Mouse (Mus musculus) MEL (cell line): ENCODE results near the gene Oaz1. TPM values are rescaled to one million over a fixed set of nuclear protein-coding genes. Genes with fewer than 3 reads are reported as not detected.
A peak's percentile ranks its signal among the peaks of the same experiment; 100 is the strongest.

Source experiments
- DNase-seq: peaks from one replicate; pipeline ENCODE4 v3.0.0; 2011; ENCODE audit warnings: low read depth, low spot score
- H3K27ac ChIP-seq: 2 replicates; pipeline ENCODE4 v1.5.1; 2012; ENCODE audit warnings: low read depth, mild to moderate bottlenecking, control low read depth, low read length, moderate library complexity; ENCODE audit not compliant: control insufficient read depth
- H3K27me3 ChIP-seq, 2 experiments: fragments of 150-350 bp in 1 of 2; sonication (generic) in 1 of 2; 2 replicates each; pipeline ENCODE4 v1.6.1; 2012; ENCODE audit warnings: low read length in 2 of 2, mild to moderate bottlenecking in 2 of 2, improper control_type of control experiment in 1 of 2, moderate library complexity in 1 of 2; ENCODE audit not compliant: insufficient read depth in 2 of 2, control insufficient read depth in 1 of 2
- H3K36me3 ChIP-seq, 2 experiments: 2 replicates each; pipeline ENCODE4 v1.6.1; 2012 to 2014; ENCODE audit warnings: low read length in 2 of 2, improper control_type of control experiment in 1 of 2, inconsistent platforms in 1 of 2, mild to moderate bottlenecking in 1 of 2; ENCODE audit not compliant: insufficient read depth in 2 of 2, control insufficient read depth in 1 of 2
- H3K4me1 ChIP-seq, 2 experiments: fragments of 150-350 bp in 1 of 2; sonication (generic) in 1 of 2; 2 replicates each; pipeline ENCODE4 v1.6.1; 2012; ENCODE audit warnings: low read length in 2 of 2, improper control_type of control experiment in 1 of 2, mild to moderate bottlenecking in 1 of 2; ENCODE audit not compliant: insufficient read depth in 2 of 2, control insufficient read depth in 1 of 2
- H3K4me3 ChIP-seq, 2 experiments: fragments of 150-350 bp in 1 of 2; sonication (generic) in 1 of 2; 2 replicates each; pipeline ENCODE4 v1.5.1; 2012; ENCODE audit warnings: low read depth in 2 of 2, low read length in 2 of 2, mild to moderate bottlenecking in 2 of 2, moderate library complexity in 2 of 2, control low read depth in 1 of 2, improper control_type of control experiment in 1 of 2; ENCODE audit not compliant: control insufficient read depth in 1 of 2, insufficient read depth in 1 of 2
- H3K79me2 ChIP-seq: 2 replicates; pipeline ENCODE4 v1.6.1; 2012; ENCODE audit warnings: mild to moderate bottlenecking, low read length, moderate library complexity; ENCODE audit not compliant: control insufficient read depth, poor library complexity, insufficient read depth
- H3K9ac ChIP-seq: 2 replicates; pipeline ENCODE4 v1.6.1; 2012; ENCODE audit warnings: low read depth, mild to moderate bottlenecking, control low read depth, low read length, moderate library complexity; ENCODE audit not compliant: control insufficient read depth, poor library complexity, severe bottlenecking
- H3K9me3 ChIP-seq: fragments of 150-350 bp; sonication (generic); replicated peaks from 2 replicates; pipeline ENCODE4 v1.6.1; 2012; ENCODE audit warnings: mild to moderate bottlenecking, low read length, improper control_type of control experiment, moderate library complexity; ENCODE audit not compliant: insufficient read depth
- CHD1 ChIP-seq: IDR thresholded peaks from 2 replicates; pipeline ENCODE4 v1.6.1; 2012; ENCODE audit warnings: low read depth, mild to moderate bottlenecking, inconsistent platforms, low read length, improper control_type of control experiment
- CTCF ChIP-seq, 3 experiments: IDR thresholded peaks in 2 of 3; conservative IDR thresholded peaks in 1 of 3; 2 replicates each; pipeline ENCODE4 v1.5.1; 2011 to 2012; ENCODE audit warnings: low read length in 3 of 3, low read depth in 2 of 3, mild to moderate bottlenecking in 2 of 3, improper control_type of control experiment in 1 of 3, inconsistent platforms in 1 of 3, mixed read lengths in 1 of 3, moderate library complexity in 1 of 3; ENCODE audit not compliant: control insufficient read depth in 1 of 3, insufficient read depth in 1 of 3, poor library complexity in 1 of 3, severe bottlenecking in 1 of 3
- ELF1 ChIP-seq: IDR thresholded peaks from 2 replicates; pipeline ENCODE4 v1.6.1; 2014; ENCODE audit warnings: low read depth, mild to moderate bottlenecking, inconsistent platforms, low read length, improper control_type of control experiment, moderate library complexity
- EP300 ChIP-seq, 2 experiments: IDR thresholded peaks; 2 replicates each; pipeline ENCODE4 v1.6.1; 2011; ENCODE audit warnings: improper control_type of control experiment in 2 of 2, low read length in 2 of 2, low read depth in 1 of 2, mild to moderate bottlenecking in 1 of 2
- GATA1 ChIP-seq: IDR thresholded peaks from 2 replicates; pipeline ENCODE4 v1.6.1; 2011; ENCODE audit warnings: low read depth, low read length, improper control_type of control experiment
- HCFC1 ChIP-seq: IDR thresholded peaks from 2 replicates; pipeline ENCODE4 v1.6.1; 2012; ENCODE audit warnings: low read depth, mild to moderate bottlenecking, inconsistent platforms, low read length, improper control_type of control experiment, moderate library complexity
- JUND ChIP-seq: IDR thresholded peaks from 2 replicates; pipeline ENCODE4 v1.6.1; 2011; ENCODE audit warnings: low read depth, mild to moderate bottlenecking, improper control_type of control experiment, low read length
- MAFK ChIP-seq: IDR thresholded peaks from 2 replicates; pipeline ENCODE4 v1.6.1; 2011; ENCODE audit warnings: low read depth, mild to moderate bottlenecking, low read length, improper control_type of control experiment, borderline replicate concordance
- MAX ChIP-seq: IDR thresholded peaks from 2 replicates; pipeline ENCODE4 v1.6.1; 2011; ENCODE audit warnings: low read length, improper control_type of control experiment
- MAZ ChIP-seq: IDR thresholded peaks from 2 replicates; pipeline ENCODE4 v1.6.1; 2012; ENCODE audit warnings: low read depth, mild to moderate bottlenecking, inconsistent platforms, low read length, improper control_type of control experiment
- MXI1 ChIP-seq: IDR thresholded peaks from 2 replicates; pipeline ENCODE4 v1.6.1; 2011; ENCODE audit warnings: mild to moderate bottlenecking, low read depth, low read length, improper control_type of control experiment
- MYB ChIP-seq: IDR thresholded peaks from 2 replicates; pipeline ENCODE4 v1.6.1; 2011; ENCODE audit warnings: mild to moderate bottlenecking, low read depth, low read length, improper control_type of control experiment
- MYC ChIP-seq: IDR thresholded peaks from 2 replicates; pipeline ENCODE4 v1.6.1; 2011; ENCODE audit warnings: low read depth, mild to moderate bottlenecking, low read length, improper control_type of control experiment, moderate library complexity
- NELFE ChIP-seq: IDR thresholded peaks from 2 replicates; pipeline ENCODE4 v1.6.1; 2011; ENCODE audit warnings: low read depth, low read length, improper control_type of control experiment
- NRF1 ChIP-seq: IDR thresholded peaks from 2 replicates; pipeline ENCODE4 v1.6.1; 2014; ENCODE audit warnings: low read depth, mild to moderate bottlenecking, inconsistent platforms, low read length, improper control_type of control experiment, moderate library complexity; ENCODE audit not compliant: poor library complexity, insufficient read depth, severe bottlenecking
- POLR2A ChIP-seq, 2 experiments: IDR thresholded peaks; 2 replicates each; pipeline ENCODE4 v1.6.1; 2011 to 2012; ENCODE audit warnings: low read length in 2 of 2, mild to moderate bottlenecking in 2 of 2, control low read depth in 1 of 2, improper control_type of control experiment in 1 of 2, low read depth in 1 of 2, moderate library complexity in 1 of 2; ENCODE audit not compliant: control insufficient read depth in 1 of 2, insufficient read depth in 1 of 2, poor library complexity in 1 of 2
- POLR2AphosphoS2 ChIP-seq: IDR thresholded peaks from 2 replicates; pipeline ENCODE4 v1.6.1; 2011; ENCODE audit warnings: low read length, improper control_type of control experiment
- SIN3A ChIP-seq: IDR thresholded peaks from 2 replicates; pipeline ENCODE4 v1.6.1; 2012; ENCODE audit warnings: low read length, improper control_type of control experiment, inconsistent platforms
- TCF12 ChIP-seq: IDR thresholded peaks from 2 replicates; pipeline ENCODE4 v1.6.1; 2014; ENCODE audit warnings: low read depth, mild to moderate bottlenecking, inconsistent platforms, low read length, improper control_type of control experiment, moderate library complexity
- UBTF ChIP-seq: IDR thresholded peaks from 2 replicates; pipeline ENCODE4 v1.6.1; 2012; ENCODE audit warnings: low read depth, mild to moderate bottlenecking, inconsistent platforms, low read length, improper control_type of control experiment, moderate library complexity, borderline replicate concordance; ENCODE audit not compliant: insufficient read depth
- USF1 ChIP-seq: IDR thresholded peaks from 2 replicates; pipeline ENCODE4 v1.6.1; 2014; ENCODE audit warnings: low read depth, mild to moderate bottlenecking, inconsistent platforms, low read length, improper control_type of control experiment, moderate library complexity
- ZC3H11A ChIP-seq: IDR thresholded peaks from 2 replicates; pipeline ENCODE4 v1.6.1; 2012; ENCODE audit warnings: low read depth, mild to moderate bottlenecking, inconsistent platforms, low read length, improper control_type of control experiment
- ZKSCAN1 ChIP-seq: IDR thresholded peaks from 2 replicates; pipeline ENCODE4 v1.6.1; 2012; ENCODE audit warnings: low read depth, mild to moderate bottlenecking, inconsistent platforms, low read length, improper control_type of control experiment, moderate library complexity
- polyA plus RNA-seq, 2 experiments: library from polyadenylated mRNA; stranded (reverse) in 1 of 2; unstranded in 1 of 2; fragments of >175 nt in 1 of 2; fragments of >200 nt in 1 of 2; gene quantifications; 2 replicates each; pipeline versions ENCODE4 v1.2.1 to v1.2.4; 2012; ENCODE audit warnings: low replicate concordance in 2 of 2, low read depth in 1 of 2; ENCODE audit not compliant: insufficient read length in 2 of 2, insufficient read depth in 1 of 2, missing spikeins in 1 of 2
- total RNA-seq: library from RNA; depleted of rRNA; stranded (reverse); fragments of 300-350 nt; gene quantifications from 2 replicates; pipeline ENCODE4 v1.2.3, GENCODE M21; 2012

Oaz1 gene
- total and polyA plus RNA-seq, 3 experiments = 983 to 1,528 TPM; not detected in 1

DNA sequence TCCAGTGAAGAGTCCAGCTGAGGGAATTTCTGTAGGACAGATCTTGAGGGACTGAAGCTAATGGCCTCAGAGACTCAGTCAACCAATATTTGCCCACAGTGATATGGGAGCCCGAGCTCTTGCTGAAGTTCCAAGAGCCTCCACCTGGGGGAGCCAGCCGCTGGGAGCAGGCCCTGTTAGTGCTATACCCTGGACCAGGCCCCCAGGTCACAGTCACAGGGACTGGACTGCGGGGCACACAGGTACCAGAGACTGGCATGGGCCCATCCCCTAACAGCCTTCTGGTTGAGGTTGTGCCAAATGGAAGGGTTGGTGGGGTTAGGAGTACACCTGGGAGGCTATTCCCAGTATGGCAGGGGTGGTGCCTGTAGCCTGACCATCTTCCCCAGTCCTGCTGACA is 20.5 kb upstream of the Oaz1 start (continued):
- 0 out of 2 replicates have a peak, but pooled peaks have one; percentile 41 for TF ChIP-seq JUND

- Histone ChIP-seq H3K79me2 (peaks cover 1% of the 10 kb centered on the region; the same call in 1 of the 2 replicates), H3K9me3 (no peaks in the 10 kb centered on the region), H3K9ac (peak overlapping the region; percentile 78), H3K4me3 (peak overlapping the region; percentile 28 to 55; a peak in 3 of 4 replicates), H3K36me3 (no peaks in the 10 kb centered on the region), H3K27me3 (no peaks in the 10 kb centered on the region), H3K4me1 (0 out of 4 replicates have a peak, but pooled peaks cover 0 to 5% of the 10 kb centered on the region in 2 experiments), H3K27ac (peak overlapping the region; percentile 11; the same call in 1 of the 2 replicates)
- DNase-seq = no peak
- TF ChIP-seq MAZ = no peak
- TF ChIP-seq ZKSCAN1 = no peak
- no peak for TF ChIP-seq ELF1
- no peak for TF ChIP-seq UBTF
Observed at GRCm38 (mm10) chr10:80806341-80807056, 20.0 kb upstream of the Oaz1 start.

DNA sequence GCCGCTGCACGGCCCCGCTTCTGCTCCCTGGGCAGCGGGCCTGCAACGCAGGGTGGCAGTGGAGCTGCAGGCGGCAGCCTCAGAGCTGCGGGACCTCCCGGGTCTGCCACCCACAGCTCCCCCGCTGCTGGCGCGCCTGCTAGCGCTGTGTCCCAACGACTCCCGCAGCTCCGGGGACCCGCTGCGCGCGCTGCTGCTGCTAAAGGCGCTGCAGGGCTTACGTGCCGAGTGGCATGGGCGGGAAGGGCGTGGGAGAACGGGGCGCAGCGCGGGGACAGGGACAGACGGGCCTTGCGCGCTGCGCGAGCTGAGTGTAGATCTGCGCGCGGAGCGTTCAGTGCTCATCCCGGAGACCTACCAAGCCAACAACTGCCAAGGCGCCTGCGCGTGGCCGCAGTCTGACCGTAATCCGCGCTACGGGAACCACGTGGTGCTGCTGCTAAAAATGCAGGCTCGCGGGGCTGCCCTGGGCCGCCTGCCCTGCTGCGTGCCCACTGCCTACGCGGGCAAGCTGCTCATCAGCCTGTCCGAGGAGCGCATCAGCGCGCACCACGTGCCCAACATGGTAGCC is 19.3 kb upstream of the Oaz1 start:
- H3K27ac ChIP-seq = peak overlapping the region; percentile 11; the same call in 1 of the 2 replicates
- no peaks in the 10 kb centered on the region for H3K9me3 ChIP-seq
- no peaks in the 10 kb centered on the region for H3K27me3 ChIP-seq
- no peaks in the 10 kb centered on the region for H3K36me3 ChIP-seq
- DNase-seq = peak; percentile 67
- TF ChIP-seq ZKSCAN1 (no peak), ELF1 (no peak), MYB (no peak), HCFC1 (no peak), MAX (peak; percentile 72), USF1 (peak; percentile 80), EP300 (IDR thresholded peaks at IDR 0.05; ENCODE audit: low read depth in 1 of 2, low read length in 2 of 2) (no peak), UBTF (no peak), MYC (0 out of 2 replicates have a peak, but pooled peaks have one; percentile 26), NELFE (peak; percentile 35; the same call in 1 of the 2 replicates), CHD1 (no peak), ZC3H11A (no peak), POLR2AphosphoS2 (no peak), MAFK (no peak), MXI1 (peak; percentile 27; the same call in 1 of the 2 replicates), TCF12 (no peak), SIN3A (no peak), NRF1 (peak; percentile 75), CTCF (IDR thresholded peaks at IDR 0.05 in 2 of 3, conservative IDR thresholded peaks at IDR 0.05 in 1 of 3; ENCODE audit: control insufficient read depth in 1 of 3, insufficient read depth in 1 of 3, low read depth in 2 of 3, low read length in 3 of 3, poor library complexity in 1 of 3, severe bottlenecking in 1 of 3) (no peak), POLR2A (IDR thresholded peaks at IDR 0.05; ENCODE audit: control insufficient read depth in 1 of 2, insufficient read depth in 1 of 2, low read depth in 1 of 2, low read length in 2 of 2, poor library complexity in 1 of 2) (peak in 1 of 2 experiments; percentile 52; a peak in 1 of 4 replicates), GATA1 (no peak)
- peak overlapping the region; percentile 28 to 55; a peak in 3 of 4 replicates for H3K4me3 ChIP-seq
- H3K4me1 ChIP-seq = 0 out of 4 replicates have a peak, but pooled peaks cover 0 to 5% of the 10 kb centered on the region in 2 experiments
- no peaks in the 10 kb centered on the region for H3K79me2 ChIP-seq
- H3K9ac ChIP-seq = peak overlapping the region; percentile 78
